Mouse (Mus musculus): ENCODE measurements at regions not wholly inside any gene's neighbourhood (a gene's known extent, or its start where the extent isn't known, plus 50 kb on each side); places are given as distances from the start of the nearest gene placed in this dataset.

GRCm38 (mm10) chr3:81482742-81483141 lies 446.5 kb downstream of the Pdgfc start:
- intact Hi-C loops (cut with DNase I) = loop anchor here (5.0 kb wide), 2 partner anchors 445 to 525 kb away; partner anchors contain the start of gene Pdgfc

GRCm38 (mm10) chr3:81483363-81483762 lies 447.1 kb downstream of the Pdgfc start:
- no peak for DNase-seq
- intact Hi-C loops (cut with DNase I) = loop anchor here (5.0 kb wide), 2 partner anchors 446 to 526 kb away; partner anchors contain the start of gene Pdgfc

More at GRCm38 (mm10) chr3:81482742-81483141, 446.5 kb downstream of the Pdgfc start:
- DNase-seq = no peak

DNA sequence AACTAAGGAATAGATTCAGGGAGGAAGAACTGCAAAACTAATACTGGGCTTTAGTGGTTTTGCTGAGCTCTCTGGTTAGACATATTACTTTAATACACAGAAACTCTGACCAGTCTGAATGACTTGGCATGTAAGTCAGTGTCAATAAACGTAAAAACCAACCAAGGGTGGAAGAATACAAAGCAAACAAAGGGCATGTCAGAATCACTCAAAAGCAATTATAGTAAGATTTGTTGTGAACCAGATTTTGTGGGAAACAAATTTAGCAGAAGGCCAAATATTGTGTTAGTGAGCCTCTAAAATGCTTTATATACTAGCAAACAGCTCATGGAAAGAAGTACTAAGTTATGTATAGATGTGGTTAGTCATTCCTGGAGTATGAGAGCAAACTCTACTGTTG lies 427.1 kb upstream of the Ctso start:
- DNase-seq = no peak
- intact Hi-C loops (cut with DNase I) = no loop called here

- intact Hi-C loops (cut with DNase I) = no loop called here
- DNase-seq = no peak
Observed at GRCm38 (mm10) chr3:81508611-81509010, 423.8 kb upstream of the Ctso start.

GRCm38 (mm10) chr3:81521804-81522203 lies 410.6 kb upstream of the Ctso start:
- no peak for DNase-seq
- intact Hi-C loops (cut with DNase I) = no loop called here

DNA sequence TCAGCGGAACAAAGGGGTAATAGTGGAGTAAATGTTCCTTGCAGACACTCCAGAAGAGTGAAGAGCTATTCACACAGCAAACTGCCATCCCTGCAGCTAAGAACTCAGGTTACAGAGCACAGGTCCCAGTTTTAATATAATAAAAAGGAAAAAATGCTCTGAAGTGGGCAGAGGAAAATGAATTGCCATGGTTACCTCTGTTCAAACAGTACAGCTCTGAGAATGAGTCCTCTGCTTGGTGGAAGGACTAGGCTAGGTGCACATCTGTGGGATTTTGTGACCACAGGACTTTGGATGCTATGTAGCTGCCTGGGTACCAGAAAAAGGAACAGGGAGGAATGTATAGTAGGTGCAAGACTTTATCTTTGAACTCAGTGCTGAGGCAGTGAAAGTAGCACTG lies 401.5 kb upstream of the Ctso start:
- intact Hi-C loops (cut with DNase I) = no loop called here
- no peak for DNase-seq

DNA sequence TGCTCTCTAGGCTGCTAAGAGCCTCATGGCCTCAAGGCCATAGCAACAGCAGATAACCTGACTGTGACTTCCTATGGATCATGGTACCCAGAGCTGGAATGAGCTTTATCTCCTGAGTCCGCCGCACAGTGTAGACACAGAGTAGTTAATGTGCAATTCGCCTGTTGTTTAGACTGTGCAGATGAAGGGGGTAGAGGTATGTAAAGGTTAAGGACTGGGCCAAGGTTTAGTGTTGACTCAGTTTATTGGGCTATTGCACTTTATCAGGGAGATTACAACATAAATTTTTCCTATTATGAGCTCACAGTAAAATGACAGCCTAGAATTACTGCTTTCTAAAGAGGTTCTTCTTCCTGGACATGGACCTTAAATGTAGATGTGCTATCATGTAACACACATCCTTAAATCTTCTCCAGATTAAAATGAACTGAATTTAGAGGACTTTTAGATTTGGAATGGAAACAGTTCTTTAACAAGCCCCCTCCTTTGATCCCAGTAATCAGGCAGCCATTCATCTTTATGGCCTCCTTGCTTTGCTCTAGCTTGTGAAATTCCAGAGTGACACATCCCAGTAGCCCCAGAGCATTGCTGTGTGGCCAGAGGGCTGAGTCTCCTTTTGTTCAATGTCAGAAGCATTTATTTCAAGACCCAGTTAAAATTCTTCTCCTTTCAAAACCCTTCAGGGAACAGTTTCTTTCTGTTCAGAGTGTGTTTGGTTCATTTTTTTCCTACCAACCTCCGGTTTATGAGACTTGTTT lies 396.8 kb upstream of the Ctso start:
- intact Hi-C loops (cut with DNase I) = no loop called here
- no peak for DNase-seq

- intact Hi-C loops (cut with DNase I) = no loop called here
- no peak for DNase-seq
Observed at GRCm38 (mm10) chr3:81554773-81555172, 377.6 kb upstream of the Ctso start.

GRCm38 (mm10) chr3:81562610-81563258 lies 369.7 kb upstream of the Ctso start:
- DNase-seq = no peak

DNA sequence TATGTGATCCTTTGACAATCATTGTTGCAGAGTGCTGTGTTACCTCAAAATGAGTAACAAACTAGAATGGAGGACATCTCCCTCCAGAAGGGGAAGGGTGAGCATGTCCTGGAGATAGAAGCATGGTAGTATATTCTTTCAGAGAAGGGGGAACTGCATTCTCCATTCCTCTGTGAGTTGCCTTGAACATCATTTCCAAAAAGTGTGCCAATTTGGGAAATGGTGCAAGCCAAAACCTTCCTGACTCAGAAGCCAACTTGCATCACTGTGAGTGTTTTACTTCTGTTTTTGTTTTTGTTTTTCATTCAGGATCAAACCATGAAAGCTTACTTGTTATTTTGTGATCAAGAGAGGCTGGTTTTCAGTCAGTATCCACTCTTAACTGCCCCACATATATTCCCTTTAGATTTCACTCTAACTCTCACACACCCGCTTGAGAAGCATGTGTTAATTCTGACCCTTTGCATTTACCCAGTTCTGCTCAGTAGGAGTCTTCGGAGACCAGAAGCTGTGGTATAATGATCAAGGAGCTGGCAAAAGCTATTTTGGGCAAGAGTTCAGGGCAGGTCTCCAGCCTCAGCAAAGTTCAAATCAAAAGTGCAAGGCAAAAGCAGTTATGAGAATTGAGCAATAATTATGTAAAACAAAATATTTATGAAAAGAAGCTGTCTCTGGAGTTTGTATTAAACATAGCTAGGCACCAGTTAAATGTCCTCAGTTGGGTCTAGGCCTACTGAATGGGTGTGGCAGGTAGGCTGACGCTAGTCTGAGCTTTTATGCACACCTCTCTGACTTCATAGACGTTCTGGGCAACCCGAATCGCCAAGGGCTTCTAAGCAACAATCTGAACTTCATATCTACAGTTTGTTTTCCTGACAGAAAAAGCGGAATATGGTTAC lies 368.3 kb upstream of the Ctso start:
- peak in 1 of 2 experiments; percentile 8 for DNase-seq
- intact Hi-C loops (cut with DNase I) = no loop called here

More at GRCm38 (mm10) chr3:81562610-81563258, 369.7 kb upstream of the Ctso start:
- intact Hi-C loops (cut with DNase I) = no loop called here

DNA sequence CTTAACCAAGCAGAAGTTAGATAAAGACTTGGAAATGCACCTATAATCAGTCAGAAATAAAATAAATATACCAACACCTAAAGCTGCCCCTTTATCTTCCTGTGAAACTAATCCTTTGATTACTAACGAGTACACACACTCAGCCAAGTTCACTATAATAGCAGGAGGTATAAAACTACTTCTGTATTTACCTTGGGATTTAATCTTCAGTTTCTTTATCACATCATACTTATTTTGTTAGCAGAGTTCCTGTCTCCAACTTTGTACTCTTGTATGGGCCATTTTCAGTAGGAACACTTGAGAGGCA lies 367.7 kb upstream of the Ctso start:
- no peak for DNase-seq
- intact Hi-C loops (cut with DNase I) = no loop called here

DNA sequence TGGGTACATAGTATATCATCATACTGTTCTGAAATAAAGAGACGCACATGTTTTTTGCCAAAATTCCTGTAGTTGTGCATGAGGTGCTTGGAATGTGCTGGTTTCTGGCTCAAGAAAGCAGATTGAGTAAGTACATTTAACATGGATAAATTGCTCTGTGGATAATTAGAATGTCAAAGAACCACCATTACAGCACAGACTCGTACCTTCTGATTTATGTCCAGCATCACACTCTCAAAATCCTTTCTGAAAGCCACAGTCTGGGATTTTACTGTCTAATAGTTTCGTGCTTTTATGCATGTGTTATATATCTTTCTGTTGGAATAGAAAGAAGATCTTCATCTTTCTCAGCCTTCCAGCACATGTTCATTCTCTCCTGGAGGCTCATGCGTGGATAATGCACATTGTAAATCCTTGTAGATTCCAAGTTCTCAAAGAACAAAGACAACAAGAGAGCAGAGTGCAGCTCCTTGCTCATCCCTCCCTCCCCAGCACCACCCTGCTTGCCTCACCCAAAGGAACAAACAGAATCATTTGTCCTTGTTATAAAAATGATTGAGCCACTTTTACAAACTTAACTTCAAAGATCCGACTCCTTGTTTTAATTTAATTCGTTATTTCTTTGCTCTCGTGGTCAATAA lies 348.9 kb upstream of the Ctso start:
- intact Hi-C loops (cut with DNase I) = no loop called here

GRCm38 (mm10) chr3:81589109-81589508 lies 343.3 kb upstream of the Ctso start:
- DNase-seq = no peak
- intact Hi-C loops (cut with DNase I) = no loop called here

More for the DNA sequence above, 348.9 kb upstream of the Ctso start:
- no peak for DNase-seq

GRCm38 (mm10) chr3:81629157-81629556 lies 303.2 kb upstream of the Ctso start:
- intact Hi-C loops (cut with DNase I) = no loop called here
- DNase-seq = no peak

- intact Hi-C loops (cut with DNase I) = no loop called here
- DNase-seq = no peak
Observed at GRCm38 (mm10) chr3:81658490-81658889, 273.9 kb upstream of the Ctso start.

- intact Hi-C loops (cut with DNase I) = no loop called here
- DNase-seq = no peak
Observed at GRCm38 (mm10) chr3:81661620-81662019, 270.8 kb upstream of the Ctso start.

- peak; percentile 5 to 6 for DNase-seq
Observed at GRCm38 (mm10) chr3:81666262-81666661, 266.1 kb upstream of the Ctso start.

DNA sequence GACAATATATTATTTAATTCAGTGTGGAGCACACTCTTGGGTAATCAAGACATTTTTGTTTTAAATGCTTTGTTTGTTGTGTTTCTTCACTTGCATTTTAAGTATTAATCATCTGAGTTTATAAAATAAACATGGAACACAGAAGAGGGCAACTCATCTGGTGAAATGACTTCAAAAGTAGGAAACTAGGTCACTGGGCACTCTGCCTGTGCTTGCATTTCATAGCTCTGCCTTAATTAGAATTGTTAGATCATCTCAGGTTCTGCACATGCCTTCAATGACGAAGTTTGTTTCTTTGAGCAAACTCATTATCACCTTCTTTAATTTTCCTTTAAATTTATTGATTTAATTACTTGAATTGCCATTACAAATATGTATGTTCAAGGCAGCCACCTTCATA lies 255.8 kb upstream of the Ctso start:
- DNase-seq = no peak
- intact Hi-C loops (cut with DNase I) = no loop called here

More at GRCm38 (mm10) chr3:81666262-81666661, 266.1 kb upstream of the Ctso start:
- intact Hi-C loops (cut with DNase I) = no loop called here

GRCm38 (mm10) chr3:81701974-81702697 lies 230.3 kb upstream of the Ctso start:
- no peak for DNase-seq
- intact Hi-C loops (cut with DNase I) = no loop called here

DNA sequence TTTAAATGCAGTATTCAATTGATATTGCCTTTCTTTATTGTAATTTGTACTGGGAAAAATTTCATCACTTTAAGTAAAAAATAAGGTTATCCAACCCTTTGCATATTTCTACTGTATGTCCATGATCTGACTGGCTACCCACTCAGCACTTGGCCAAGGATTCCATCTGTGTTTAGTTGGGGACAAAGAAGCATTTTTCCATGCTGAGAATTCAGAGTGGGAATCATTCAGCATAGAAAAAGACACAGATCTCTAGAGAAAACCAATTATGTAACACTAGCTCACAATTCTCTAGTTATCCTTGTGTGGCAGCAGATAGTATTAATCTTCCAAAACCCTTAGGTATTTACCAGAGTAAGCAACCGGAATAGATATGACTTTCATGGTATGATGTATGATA lies 213.5 kb upstream of the Ctso start:
- DNase-seq = no peak
- intact Hi-C loops (cut with DNase I) = no loop called here
